Comparison of ENCODE assay signal across 8 mouse cellular contexts in genomic region chr19:38125219-38125610, GRCm38 (mm10). TPM values are rescaled to one million over a fixed set of nuclear protein-coding genes. Genes with fewer than 3 reads are reported as not detected.
DNase-seq lines count a peak whose midpoint lies in the region; ATAC-seq and TF ChIP-seq lines count a peak whose summit lies in the region.

Gene Rbp4 (minus strand): TSS chr19:38125281.

- TF ChIP-seq CTCF in layer of hippocampus, adult 2 months (conservative IDR thresholded peaks at IDR 0.05): no peak
- TF ChIP-seq CTCF in cortical plate, adult 2 months (IDR thresholded peaks at IDR 0.05; ENCODE audit: extremely low read depth, insufficient read depth, low read length): no peak

- H3K9ac ChIP-seq in hindbrain, embryonic 16.5 days (ENCODE audit: low read depth, low read length): peak within 1 kb of the TSS; percentile 70
- H3K9ac ChIP-seq in midbrain, embryonic 13.5 days (replicated peaks): peak within 1 kb of the TSS; percentile 57

- peak within 1 kb of the TSS; percentile 89 for H3K4me2 ChIP-seq in hindbrain, embryonic 16.5 days (ENCODE audit: low read length)
- H3K4me2 ChIP-seq in midbrain, embryonic 13.5 days (replicated peaks): peak within 1 kb of the TSS; percentile 78

- peak within 1 kb of the TSS; percentile 54 for H3K4me3 ChIP-seq in layer of hippocampus, adult 2 months
- H3K4me3 ChIP-seq in cortical plate, adult 2 months (ENCODE audit: insufficient read depth, low read length): peak within 1 kb of the TSS; percentile 38
- peak within 1 kb of the TSS; percentile 62 for H3K4me3 ChIP-seq in hindbrain, embryonic 16.5 days (ENCODE audit: low read length)
- H3K4me3 ChIP-seq in midbrain, embryonic 13.5 days (replicated peaks): peak within 1 kb of the TSS; percentile 49

- H3K9me3 ChIP-seq in hindbrain, embryonic 16.5 days (ENCODE audit: control insufficient read depth, low read length): no peaks in the 10 kb centered on the region
- no peaks in the 10 kb centered on the region for H3K9me3 ChIP-seq in midbrain, embryonic 13.5 days

- 69% methylated on average over 6 of the region's 6 CpGs for WGBS in hindbrain, embryonic 16.5 days
- 75% methylated on average over 6 of the region's 6 CpGs for WGBS in midbrain, embryonic 13.5 days

- TF ChIP-seq POLR2A in cortical plate, adult 2 months (IDR thresholded peaks at IDR 0.05; ENCODE audit: extremely low read depth, insufficient read depth, low read length): no peak

- H3K4me1 ChIP-seq in cortical plate, adult 2 months (ENCODE audit: control insufficient read depth, insufficient read depth, low read length): no peaks in the 10 kb centered on the region
- peaks cover 4% of the 10 kb centered on the region; the same call in 1 of the 2 replicates for H3K4me1 ChIP-seq in hindbrain, embryonic 16.5 days (ENCODE audit: control insufficient read depth, insufficient read depth, low read depth, low read length)
- H3K4me1 ChIP-seq in midbrain, embryonic 13.5 days (replicated peaks): peaks cover 9% of the 10 kb centered on the region

- H3K36me3 ChIP-seq in hindbrain, embryonic 16.5 days (ENCODE audit: control insufficient read depth, insufficient read depth, low read length): no peaks in the 10 kb centered on the region
- no peaks in the 10 kb centered on the region for H3K36me3 ChIP-seq in midbrain, embryonic 13.5 days

- ATAC-seq in hindbrain, embryonic 16.5 days: no peak
- no peak for ATAC-seq in midbrain, embryonic 13.5 days

- H3K27me3 ChIP-seq in hindbrain, embryonic 16.5 days (replicated peaks; ENCODE audit: control insufficient read depth, insufficient read depth, low read length): peaks cover 4% of the 10 kb centered on the region; the same call in 1 of the 2 replicates
- peaks cover 33% of the 10 kb centered on the region for H3K27me3 ChIP-seq in midbrain, embryonic 13.5 days

- DNase-seq in layer of hippocampus, adult 2 months (ENCODE audit: low spot score in 2 of 2): no peak
- DNase-seq in layer of hippocampus, postnatal 36 days: no peak
- no peak for DNase-seq in urinary bladder, postnatal 25 days (ENCODE audit: low spot score)
- no peak for DNase-seq in c-Kit-positive CD71-positive TER-119-positive erythroid progenitor cells, embryonic 14.5 days (ENCODE audit: low spot score)
- no peak for DNase-seq in spleen, postnatal 36 days (ENCODE audit: low spot score in 2 of 2)

- H3K27ac ChIP-seq in layer of hippocampus, adult 2 months: peak within 1 kb of the TSS; percentile 70; the same call in 1 of the 2 replicates
- H3K27ac ChIP-seq in cortical plate, adult 2 months (ENCODE audit: insufficient read depth, low read length): no peak within 1 kb of the TSS
- no peak within 1 kb of the TSS for H3K27ac ChIP-seq in hindbrain, embryonic 16.5 days (ENCODE audit: low read depth, low read length)
- H3K27ac ChIP-seq in midbrain, embryonic 13.5 days: no peak within 1 kb of the TSS

RNA-seq across cellular contexts. Expression of gene Rbp4, which starts in this region (rescaled TPM):
- total RNA-seq in layer of hippocampus, adult 2 months (2021): 10 to 100 TPM; 11.9 to 13.7 TPM
- 10 to 100 TPM in 1 of 2 experiments, 1 to 10 TPM in 1; 8.0 to 10.3 TPM for total RNA-seq in layer of hippocampus, postnatal 36 days (2021)
- 33.6 and 35.8 TPM in 2 replicates for polyA plus RNA-seq in cortical plate, adult 2 months (2012; rRNA removed)
- polyA plus RNA-seq in hindbrain, embryonic 16.5 days (2015; fragmentation: Nextera tagmentation; extraction: Ambion mirVana): 8.4 and 10.4 TPM in 2 replicates
- polyA plus RNA-seq in midbrain, embryonic 13.5 days (2015; fragmentation: Nextera tagmentation; extraction: Ambion mirVana): 1.7 and 7.8 TPM in 2 replicates
